Mouse (Mus musculus): ENCODE measurements around the gene Ccdc69. TPM values are rescaled to one million over a fixed set of nuclear protein-coding genes. Genes with fewer than 3 reads are reported as not detected.

Ccdc69 gene
- total RNA-seq, 2 experiments from 2014 or later: 11.9 to 12.8 TPM

- intact Hi-C loops (cut with DNase I): no loop called here
Measured at GRCm38 (mm10) chr11:55017201-55017600, 60.7 kb downstream of the Ccdc69 start.

GRCm38 (mm10) chr11:55016758-55017157 is 61.2 kb downstream of the Ccdc69 start:
- intact Hi-C loops (cut with DNase I): no loop called here
- DNase-seq: no peak

More at GRCm38 (mm10) chr11:55017201-55017600, 60.7 kb downstream of the Ccdc69 start:
- DNase-seq: no peak

- intact Hi-C loops (cut with DNase I): no loop called here
- DNase-seq: peak; percentile 60 to 74
Measured at GRCm38 (mm10) chr11:55015831-55016241, 62.1 kb downstream of the Ccdc69 start.

- intact Hi-C loops (cut with DNase I): no loop called here
- no peak for DNase-seq
Measured at GRCm38 (mm10) chr11:55015264-55015663, 62.7 kb downstream of the Ccdc69 start.

GRCm38 (mm10) chr11:55013802-55014201 is 64.1 kb downstream of the Ccdc69 start:
- DNase-seq: no peak
- intact Hi-C loops (cut with DNase I): loop anchor here (2.0 kb wide), 1 partner anchor 15 kb away; no protein-coding TSS in a partner anchor

- DNase-seq: peak in 1 of 2 experiments; percentile 56
- intact Hi-C loops (cut with DNase I): loop anchor here (2.0 kb wide), 1 partner anchor 14 kb away; no protein-coding TSS in a partner anchor
Measured at GRCm38 (mm10) chr11:55012551-55013521, 65.1 kb downstream of the Ccdc69 start.

GRCm38 (mm10) chr11:55011440-55011839 is 66.5 kb downstream of the Ccdc69 start:
- intact Hi-C loops (cut with DNase I): no loop called here
- DNase-seq: no peak

- intact Hi-C loops (cut with DNase I): no loop called here
- no peak for DNase-seq
Measured at GRCm38 (mm10) chr11:55008230-55008629, 69.7 kb downstream of the Ccdc69 start.

GRCm38 (mm10) chr11:55005684-55006083 is 72.2 kb downstream of the Ccdc69 start:
- intact Hi-C loops (cut with DNase I): no loop called here
- DNase-seq: no peak

GRCm38 (mm10) chr11:55004970-55005502 is 72.9 kb downstream of the Ccdc69 start:
- intact Hi-C loops (cut with DNase I): no loop called here
- no peak for DNase-seq

Other genes with a start within 250 kb of the Ccdc69 start
- gene Lyrm7, start 217.2 kb downstream of the Ccdc69 start, total RNA-seq (2021): 10 to 100 TPM; 28.0 to 29.4 TPM
- 100 to 1,000 TPM; 259 to 264 TPM for gene Hint1, start 211.7 kb downstream of the Ccdc69 start, total RNA-seq (2021)
- 100 to 1,000 TPM in 1 of 2 experiments, 10 to 100 TPM in 1; 93.6 to 153 TPM for gene Gpx3, start 175.7 kb downstream of the Ccdc69 start, total RNA-seq (2021)
- gene Tnip1, start 115.2 kb downstream of the Ccdc69 start, total RNA-seq (2021): 10 to 100 TPM; 27.7 to 30.4 TPM
- 100 to 1,000 TPM; 252 to 259 TPM for gene Anxa6, start 44.7 kb downstream of the Ccdc69 start, total RNA-seq (2021)
- 10 to 100 TPM; 11.5 to 13.2 TPM for gene Gm2a, start 20.0 kb upstream of the Ccdc69 start, total RNA-seq (2021)
- gene Slc36a3, start 73.6 kb upstream of the Ccdc69 start, total RNA-seq (2021): not detected
- 10 to 100 TPM in 1 of 2 experiments, 1 to 10 TPM in 1; 8.9 to 15.2 TPM for gene Slc36a2, start 106.9 kb upstream of the Ccdc69 start, total RNA-seq (2021)
- 10 to 100 TPM; 12.1 to 13.7 TPM for gene Slc36a1, start 126.2 kb upstream of the Ccdc69 start, total RNA-seq (2021)